Mouse (Mus musculus) limb, embryonic 14.5 days (tissue): ENCODE data around the gene Hcrtr1. TPM values are rescaled to one million over a fixed set of nuclear protein-coding genes. Genes with fewer than 3 reads are reported as not detected.
A peak's percentile ranks its signal among the peaks of the same experiment; 100 is the strongest.

Source experiments
- ATAC-seq: fragments of 200-750 bp; cut with Nextera tagmentation; 2 replicates; pipeline ENCODE4 v1.8.0; 2017; ENCODE audit warnings: low read depth, moderate number of reproducible peaks, moderate TSS enrichment; ENCODE audit not compliant: low FRiP score
- DNase-seq: peaks from one replicate; pipeline ENCODE4 v3.0.0-alpha.2; 2015; ENCODE audit warnings: low spot score
- H3K27ac ChIP-seq: fragments of 300-500 bp; sonication (generic); replicated peaks from 2 replicates; pipeline ENCODE4 v1.5.1; 2014; ENCODE audit warnings: low read depth, mild to moderate bottlenecking, low read length, moderate library complexity, mixed read lengths
- H3K27me3 ChIP-seq: fragments of 300-500 bp; sonication (generic); 2 replicates; pipeline ENCODE4 v1.6.1; 2014; ENCODE audit warnings: low read length, mixed read lengths; ENCODE audit not compliant: control insufficient read depth, insufficient read depth
- H3K36me3 ChIP-seq: fragments of 300-500 bp; sonication (generic); 2 replicates; pipeline ENCODE4 v1.6.1; 2014; ENCODE audit warnings: mild to moderate bottlenecking, low read length, moderate library complexity, mixed read lengths; ENCODE audit not compliant: control insufficient read depth, insufficient read depth
- H3K4me1 ChIP-seq: fragments of 300-500 bp; sonication (generic); 2 replicates; pipeline ENCODE4 v1.6.1; 2014; ENCODE audit warnings: antibody characterized with exemption, low read length, mixed read lengths; ENCODE audit not compliant: control insufficient read depth, insufficient read depth
- H3K4me2 ChIP-seq: fragments of 300-500 bp; sonication (generic); replicated peaks from 2 replicates; pipeline ENCODE4 v1.6.1; 2014; ENCODE audit warnings: low read depth, mild to moderate bottlenecking, low read length, moderate library complexity; ENCODE audit not compliant: severe bottlenecking
- H3K4me3 ChIP-seq: fragments of 300-500 bp; sonication (generic); replicated peaks from 2 replicates; pipeline ENCODE4 v1.5.1; 2014; ENCODE audit warnings: low read length
- H3K9ac ChIP-seq: fragments of 300-500 bp; sonication (generic); 2 replicates; pipeline ENCODE4 v1.6.1; 2014; ENCODE audit warnings: mild to moderate bottlenecking, low read depth, low read length, moderate library complexity; ENCODE audit not compliant: severe bottlenecking
- H3K9me3 ChIP-seq: fragments of 300-500 bp; sonication (generic); 2 replicates; pipeline ENCODE4 v1.6.1; 2016; ENCODE audit warnings: low read length; ENCODE audit not compliant: control insufficient read depth
- POLR2A ChIP-seq: fragments of 200-500 bp; IDR thresholded peaks from 2 replicates; pipeline ENCODE4 v1.8.0; 2012; ENCODE audit warnings: inconsistent platforms, mild to moderate bottlenecking, moderate library complexity, borderline replicate concordance; ENCODE audit not compliant: insufficient read depth, insufficient read length; ENCODE audit errors: extremely low read depth
- WGBS: fragments of 180-500 bp; shearing (Covaris S2); extraction: QIAGEN DNeasy Blood & Tissue Kit; methylation state at CpG from one replicate; pipeline ENCODE4 v1.1.7; 2014; 5-methylcytosine and 5-hydroxymethylcytosine counted together
- polyA plus RNA-seq, 2 experiments: library from polyadenylated mRNA; depleted of rRNA in 1 of 2; stranded (reverse) in 1 of 2; unstranded in 1 of 2; fragments of >200 nt; fragmentation: Nextera tagmentation in 1 of 2; extraction: Ambion mirVana in 1 of 2; gene quantifications; 2 replicates each; pipeline versions ENCODE4 v1.2.1 to v1.2.3; 2012 to 2014

Hcrtr1 gene
- polyA plus RNA-seq, 2 experiments: 0.08 to 0.10 TPM

- H3K4me2 ChIP-seq: peak overlapping the region; percentile 55
- 0 out of 2 replicates have a peak, but pooled peaks cover 3% of the 10 kb centered on the region for H3K9me3 ChIP-seq
- H3K4me1 ChIP-seq: peaks cover 10% of the 10 kb centered on the region
- H3K4me3 ChIP-seq: peak overlapping the region; percentile 50
- H3K27ac ChIP-seq: no peak overlapping the region; the same call in 1 of the 2 replicates
- under 1% methylated on average over 39 of the region's 39 CpGs for WGBS
- peak; percentile 100 for DNase-seq
- peak overlapping the region; percentile 59 for H3K9ac ChIP-seq
- H3K27me3 ChIP-seq: no peaks in the 10 kb centered on the region
- ATAC-seq: peak; percentile 99
- H3K36me3 ChIP-seq: no peaks in the 10 kb centered on the region
- no peak for TF ChIP-seq POLR2A
Measured at GRCm38 (mm10) chr4:130107444-130108131, 31.6 kb downstream of the Hcrtr1 start.

GRCm38 (mm10) chr4:130107065-130107443 is 32.1 kb downstream of the Hcrtr1 start:
- ATAC-seq (peak; percentile 64), DNase-seq (no peak)
- Histone ChIP-seq H3K27me3 (no peaks in the 10 kb centered on the region), H3K27ac (no peak overlapping the region), H3K9ac (peak overlapping the region; percentile 31; the same call in 1 of the 2 replicates), H3K4me2 (peak overlapping the region; percentile 41), H3K4me1 (peaks cover 14% of the 10 kb centered on the region), H3K36me3 (no peaks in the 10 kb centered on the region), H3K9me3 (0 out of 2 replicates have a peak, but pooled peaks cover 3% of the 10 kb centered on the region), H3K4me3 (peak overlapping the region; percentile 50)
- WGBS: 10% methylated on average over 14 of the region's 14 CpGs
- no peak for TF ChIP-seq POLR2A

- H3K9ac ChIP-seq: no peak overlapping the region
- no peaks in the 10 kb centered on the region for H3K27me3 ChIP-seq
- TF ChIP-seq POLR2A: no peak
- H3K4me1 ChIP-seq: peaks cover 20% of the 10 kb centered on the region
- ATAC-seq: no peak
- H3K27ac ChIP-seq: no peak overlapping the region
- 0 out of 2 replicates have a peak, but pooled peaks cover 3% of the 10 kb centered on the region for H3K9me3 ChIP-seq
- DNase-seq: no peak
- H3K4me3 ChIP-seq: no peak overlapping the region
- H3K36me3 ChIP-seq: no peaks in the 10 kb centered on the region
- no peak overlapping the region for H3K4me2 ChIP-seq
- WGBS: 84% methylated on average over 4 of the region's 4 CpGs
Measured at GRCm38 (mm10) chr4:130104584-130104983, 34.6 kb downstream of the Hcrtr1 start.

GRCm38 (mm10) chr4:130103632-130104031 is 35.5 kb downstream of the Hcrtr1 start:
- DNase-seq (no peak), ATAC-seq (no peak)
- Histone ChIP-seq H3K36me3 (peaks cover 4% of the 10 kb centered on the region; the same call in 1 of the 2 replicates), H3K4me1 (peaks cover 17% of the 10 kb centered on the region), H3K4me3 (no peak overlapping the region), H3K9me3 (0 out of 2 replicates have a peak, but pooled peaks cover 3% of the 10 kb centered on the region), H3K4me2 (no peak overlapping the region), H3K27ac (no peak overlapping the region), H3K9ac (no peak overlapping the region), H3K27me3 (no peaks in the 10 kb centered on the region)
- WGBS: 85% methylated on average over 12 of the region's 12 CpGs
- no peak for TF ChIP-seq POLR2A

GRCm38 (mm10) chr4:130102111-130102651 is 37.0 kb downstream of the Hcrtr1 start, which contains the start of gene Pef1:
Pef1 (plus strand) TSS chr4:130102558.
- ATAC-seq (no peak), DNase-seq (no peak)
- Histone ChIP-seq H3K36me3 (peaks cover 16% of the 10 kb centered on the region), H3K27me3 (no peaks in the 10 kb centered on the region), H3K4me3 (no peak within 1 kb of the TSS), H3K4me2 (no peak within 1 kb of the TSS), H3K9ac (no peak within 1 kb of the TSS), H3K27ac (no peak within 1 kb of the TSS), H3K4me1 (peaks cover 13% of the 10 kb centered on the region; the same call in 1 of the 2 replicates), H3K9me3 (0 out of 2 replicates have a peak, but pooled peaks cover 3% of the 10 kb centered on the region)
- no peak for TF ChIP-seq POLR2A
- 7% methylated on average over 6 of the region's 6 CpGs for WGBS
